ENCODE assay signal across 8 mouse cellular contexts in the genomic region with DNA sequence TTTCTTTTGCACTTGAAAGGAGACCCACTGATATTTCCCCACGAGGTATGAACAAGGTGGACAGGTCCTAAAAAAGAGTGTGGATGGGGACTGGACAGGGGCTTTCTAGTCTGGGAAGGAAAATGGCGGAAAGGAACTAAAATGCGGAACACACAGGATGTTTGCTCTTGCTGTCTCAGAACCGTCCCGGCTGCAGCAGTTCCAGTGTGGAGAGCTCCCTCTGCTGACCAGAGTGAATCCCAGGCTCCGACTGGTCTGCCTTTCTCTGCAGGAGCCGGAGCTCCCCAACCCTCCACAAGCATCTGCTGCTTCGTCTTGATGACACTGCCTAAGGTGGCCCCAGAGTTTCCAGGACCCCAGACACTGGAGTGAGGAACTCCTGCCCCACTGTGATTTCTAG. TPM values are rescaled to one million over a fixed set of nuclear protein-coding genes. Genes with fewer than 3 reads are reported as not detected.
A peak's percentile ranks its signal among the peaks of the same experiment; 100 is the strongest.
DNase-seq lines count a peak whose midpoint lies in the region; ATAC-seq lines count a peak whose summit lies in the region.

No protein-coding gene starts in this region.

- H3K4me2 ChIP-seq in hindbrain, embryonic 12.5 days (replicated peaks), result peak overlapping the region; percentile 51

- H3K4me3 ChIP-seq in hindbrain, embryonic 12.5 days, result peak overlapping the region; percentile 2; the same call in 1 of the 2 replicates

- no peaks in the 10 kb centered on the region for H3K9me3 ChIP-seq in hindbrain, embryonic 12.5 days (replicated peaks)

- WGBS in hindbrain, embryonic 12.5 days, result 5% methylated on average over 8 of the region's 8 CpGs

- no peak overlapping the region; the same call in 1 of the 2 replicates for H3K9ac ChIP-seq in hindbrain, embryonic 12.5 days

- H3K4me1 ChIP-seq in hindbrain, embryonic 12.5 days, result peaks cover 26% of the 10 kb centered on the region

- peaks cover 48% of the 10 kb centered on the region for H3K36me3 ChIP-seq in hindbrain, embryonic 12.5 days

- peak overlapping the region; percentile 70; the same call in 1 of the 2 replicates for H3K27ac ChIP-seq in hindbrain, embryonic 12.5 days

- no peaks in the 10 kb centered on the region for H3K27me3 ChIP-seq in hindbrain, embryonic 12.5 days

- 0 out of 2 replicates have a peak, but pooled peaks have one; percentile 14 for ATAC-seq in hindbrain, embryonic 12.5 days (ENCODE audit: low FRiP score)

- DNase-seq in NIH3T3 (ENCODE audit: low read depth), result peak; percentile 95
- DNase-seq in cerebellum, adult 9-11 months, result peak; percentile 93
- DNase-seq in frontal cortex, adult 2 months (ENCODE audit: extremely low spot score in 1 of 2, low spot score in 1 of 2), result peak; percentile 89 to 96
- peak; percentile 72 to 80 for DNase-seq in layer of hippocampus, postnatal 25 days (ENCODE audit: extremely low spot score in 1 of 2, low spot score in 1 of 2)
- peak; percentile 91 for DNase-seq in lung, postnatal 14 days
- DNase-seq in retina, embryonic 14.5 days (ENCODE audit: low spot score), result peak; percentile 88
- peak; percentile 78 to 84 for DNase-seq in thymus, postnatal 36 days

RNA-seq across cellular contexts. Expression of a gene that starts 9.6 kb away (rescaled TPM):
- polyA plus RNA-seq in frontal cortex, adult 2 months (2012; rRNA removed), result 0.96 and 1.1 TPM in 2 replicates
- 95.5 and 100 TPM in 2 replicates for polyA plus RNA-seq in hindbrain, embryonic 12.5 days (2016; fragmentation: Nextera tagmentation; extraction: Ambion mirVana)
- total RNA-seq in layer of hippocampus, postnatal 25 days (2021), result 1 to 10 TPM in 1 of 2 experiments, under 1 TPM in 1; 0.85 to 1.0 TPM

RNA-seq across cellular contexts. Expression of a gene that starts 20.1 kb away (rescaled TPM):
- polyA plus RNA-seq in frontal cortex, adult 2 months (2012; rRNA removed), result 48.7 and 49.2 TPM in 2 replicates
- polyA plus RNA-seq in hindbrain, embryonic 12.5 days (2016; fragmentation: Nextera tagmentation; extraction: Ambion mirVana), result 64.8 and 66.4 TPM in 2 replicates
- 10 to 100 TPM; 35.5 to 36.0 TPM for total RNA-seq in layer of hippocampus, postnatal 25 days (2021)

RNA-seq across cellular contexts. Expression of a gene that starts 23.7 kb away (rescaled TPM):
- polyA plus RNA-seq in frontal cortex, adult 2 months (2012; rRNA removed), result 28.6 and 32.0 TPM in 2 replicates
- polyA plus RNA-seq in hindbrain, embryonic 12.5 days (2016; fragmentation: Nextera tagmentation; extraction: Ambion mirVana), result 15.8 and 16.6 TPM in 2 replicates
- 10 to 100 TPM; 27.4 to 31.4 TPM for total RNA-seq in layer of hippocampus, postnatal 25 days (2021)

RNA-seq across cellular contexts. Expression of a gene that starts 27.6 kb away (rescaled TPM):
- 19.0 and 19.8 TPM in 2 replicates for polyA plus RNA-seq in frontal cortex, adult 2 months (2012; rRNA removed)
- polyA plus RNA-seq in hindbrain, embryonic 12.5 days (2016; fragmentation: Nextera tagmentation; extraction: Ambion mirVana), result 27.8 and 31.0 TPM in 2 replicates
- 10 to 100 TPM; 18.9 to 29.3 TPM for total RNA-seq in layer of hippocampus, postnatal 25 days (2021)

RNA-seq across cellular contexts. Expression of a gene that starts 34.8 kb away (rescaled TPM):
- polyA plus RNA-seq in frontal cortex, adult 2 months (2012; rRNA removed), result 22.0 and 23.5 TPM in 2 replicates
- 39.4 and 45.1 TPM in 2 replicates for polyA plus RNA-seq in hindbrain, embryonic 12.5 days (2016; fragmentation: Nextera tagmentation; extraction: Ambion mirVana)
- total RNA-seq in layer of hippocampus, postnatal 25 days (2021), result 10 to 100 TPM; 21.1 to 21.6 TPM

Comparison
In these comparisons a context has a peak if more than half of its experiments do, and no peak if none do; other contexts are left out.
1. Peak in every context shown above with its lines: DNase-seq, ATAC-seq, H3K4me3 ChIP-seq and H3K27ac ChIP-seq.
2. RNA of a gene that starts 9.6 kb away (polyA plus RNA-seq): 95.5 to 100 TPM in hindbrain, embryonic 12.5 days; 0.96 to 1.1 TPM in frontal cortex, adult 2 months; every median in the first group is over 10 times any median in the second.